Mouse (Mus musculus) liver, embryonic 12.5 days (tissue): ENCODE measurements at regions not wholly inside any gene's neighbourhood (a gene's known extent, or its start where the extent isn't known, plus 50 kb on each side); places are given as distances from the start of the nearest gene placed in this dataset.

Source experiments
- ATAC-seq: fragments of 200-750 bp; cut with Nextera tagmentation; 2 replicates; pipeline ENCODE4 v1.8.0; 2017; ENCODE audit warnings: moderate number of reproducible peaks, mild to moderate bottlenecking, moderate library complexity
- H3K27ac ChIP-seq: fragments of 300-500 bp; sonication (generic); 2 replicates; pipeline ENCODE4 v1.5.1; 2016; ENCODE audit warnings: mild to moderate bottlenecking
- H3K27me3 ChIP-seq: fragments of 300-500 bp; sonication (generic); replicated peaks from 2 replicates; pipeline ENCODE4 v1.6.1; 2016; ENCODE audit warnings: mild to moderate bottlenecking, moderate library complexity
- H3K36me3 ChIP-seq: fragments of 300-500 bp; sonication (generic); 2 replicates; pipeline ENCODE4 v1.6.1; 2016; ENCODE audit warnings: mild to moderate bottlenecking, moderate library complexity
- H3K4me1 ChIP-seq: fragments of 300-500 bp; sonication (generic); 2 replicates; pipeline ENCODE4 v1.6.1; 2016
- H3K4me2 ChIP-seq: fragments of 300-500 bp; sonication (generic); 2 replicates; pipeline ENCODE4 v1.6.1; 2016; ENCODE audit warnings: mild to moderate bottlenecking, moderate library complexity
- H3K4me3 ChIP-seq: fragments of 300-500 bp; sonication (generic); 2 replicates; pipeline ENCODE4 v1.5.1; 2016; ENCODE audit warnings: mild to moderate bottlenecking, moderate library complexity
- H3K9ac ChIP-seq: fragments of 300-500 bp; sonication (generic); 2 replicates; pipeline ENCODE4 v1.6.1; 2016; ENCODE audit warnings: mild to moderate bottlenecking, moderate library complexity
- H3K9me3 ChIP-seq: fragments of 300-500 bp; sonication (generic); replicated peaks from 2 replicates; pipeline ENCODE4 v1.6.1; 2016; ENCODE audit warnings: mild to moderate bottlenecking, moderate library complexity
- WGBS: fragments of 180-500 bp; shearing (Covaris S2); methylation state at CpG from one replicate; pipeline ENCODE4 v1.1.7; 2016; ENCODE audit not compliant: insufficient replicate concordance; 5-methylcytosine and 5-hydroxymethylcytosine counted together

DNA sequence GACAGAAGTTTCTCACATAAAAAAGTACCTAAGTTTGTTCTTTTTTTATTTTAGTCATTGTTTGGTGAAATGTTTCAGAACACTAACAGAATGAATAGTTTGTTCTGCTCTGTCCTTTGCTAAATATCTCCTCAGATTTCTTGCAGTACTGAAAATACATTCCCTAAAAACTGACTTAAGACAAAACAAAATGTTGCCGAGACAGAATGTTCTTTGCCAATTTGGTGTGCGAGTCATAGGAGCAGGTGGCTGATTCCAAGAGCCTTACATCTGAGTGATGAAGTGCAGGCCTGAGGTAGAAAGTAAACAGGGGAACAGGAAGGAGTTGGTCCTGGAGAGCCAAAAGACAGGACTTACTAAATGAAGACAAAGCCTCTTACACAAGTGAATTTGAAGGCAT is 919.0 kb upstream of the Cited2 start:
- Histone ChIP-seq H3K4me3 (no peak overlapping the region), H3K36me3 (no peaks in the 10 kb centered on the region), H3K27ac (no peak overlapping the region), H3K9me3 (no peaks in the 10 kb centered on the region), H3K4me2 (no peak overlapping the region), H3K9ac (no peak overlapping the region), H3K4me1 (no peaks in the 10 kb centered on the region), H3K27me3 (no peaks in the 10 kb centered on the region)
- ATAC-seq: no peak
- 70% methylated on average over 2 of the region's 2 CpGs for WGBS

DNA sequence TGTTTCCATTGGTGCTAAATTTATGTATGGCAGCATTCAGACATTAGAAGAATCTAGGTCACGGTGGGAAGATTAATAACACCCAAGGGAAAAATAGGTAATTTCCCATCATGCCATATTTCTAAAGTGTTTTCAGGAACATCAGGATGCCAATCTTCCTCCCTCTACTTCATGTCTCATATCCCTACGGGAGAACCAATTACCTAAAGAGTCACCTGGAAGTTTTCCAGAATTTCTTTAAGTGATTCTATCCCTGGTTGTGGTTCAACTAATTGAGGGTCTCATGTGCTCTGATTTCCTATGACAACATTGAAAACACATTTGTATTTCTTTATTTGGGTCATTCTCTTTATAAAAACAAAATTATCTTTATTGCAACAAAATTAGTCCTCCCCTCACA is 912.3 kb upstream of the Cited2 start:
- no peaks in the 10 kb centered on the region for H3K9me3 ChIP-seq
- H3K4me3 ChIP-seq: no peak overlapping the region
- no peak overlapping the region for H3K4me2 ChIP-seq
- no peaks in the 10 kb centered on the region for H3K4me1 ChIP-seq
- no peak for ATAC-seq
- no peaks in the 10 kb centered on the region for H3K36me3 ChIP-seq
- WGBS: 73% methylated on average over 2 of the region's 2 CpGs
- H3K9ac ChIP-seq: no peak overlapping the region
- H3K27ac ChIP-seq: no peak overlapping the region
- no peaks in the 10 kb centered on the region for H3K27me3 ChIP-seq

DNA sequence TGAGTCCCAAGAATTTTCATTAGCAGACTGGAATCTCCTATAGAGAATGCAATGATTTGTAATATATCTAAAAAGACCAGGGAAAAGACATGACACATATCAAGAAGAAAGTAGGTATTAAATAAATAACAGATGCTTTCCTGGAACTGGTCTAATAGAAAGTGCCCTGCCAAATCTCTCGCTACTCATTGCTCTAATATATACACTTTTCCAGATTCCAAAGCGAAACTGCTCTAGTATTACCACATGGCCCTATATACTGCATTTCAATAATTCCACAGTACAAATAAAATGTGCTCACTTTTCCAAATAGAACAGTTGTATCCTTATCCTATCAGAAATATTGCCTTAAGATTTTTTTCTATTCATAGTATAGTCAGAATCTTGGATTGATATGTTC is 909.0 kb upstream of the Cited2 start:
- H3K4me2 ChIP-seq: no peak overlapping the region
- WGBS: 80% methylated on average over 2 of the region's 2 CpGs
- no peaks in the 10 kb centered on the region for H3K9me3 ChIP-seq
- H3K27ac ChIP-seq: no peak overlapping the region
- no peak overlapping the region for H3K9ac ChIP-seq
- no peak overlapping the region for H3K4me3 ChIP-seq
- no peaks in the 10 kb centered on the region for H3K4me1 ChIP-seq
- H3K27me3 ChIP-seq: no peaks in the 10 kb centered on the region
- H3K36me3 ChIP-seq: no peaks in the 10 kb centered on the region
- ATAC-seq: no peak

DNA sequence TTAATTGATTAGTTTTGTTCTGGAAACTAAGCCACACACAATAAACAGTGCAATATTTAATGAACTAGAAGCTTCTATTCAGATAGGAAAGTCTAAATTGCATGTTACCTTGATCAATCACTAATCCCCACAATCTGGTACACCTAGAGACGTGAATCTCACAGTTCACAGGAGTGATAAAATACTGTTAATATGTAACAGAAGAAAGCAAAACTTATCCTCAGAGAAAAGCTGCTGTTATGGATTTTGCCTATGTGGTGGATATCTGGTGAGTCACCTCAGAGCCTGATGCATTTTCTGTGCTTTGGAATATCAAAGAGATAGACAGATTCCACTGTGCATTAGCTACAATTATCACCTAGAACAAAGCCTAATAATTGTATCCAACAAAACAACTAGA is 861.5 kb upstream of the Cited2 start:
- Histone ChIP-seq H3K9me3 (no peaks in the 10 kb centered on the region), H3K9ac (no peak overlapping the region), H3K4me2 (no peak overlapping the region), H3K27ac (no peak overlapping the region), H3K4me1 (no peaks in the 10 kb centered on the region), H3K4me3 (no peak overlapping the region), H3K36me3 (no peaks in the 10 kb centered on the region), H3K27me3 (no peaks in the 10 kb centered on the region)
- WGBS: 50% methylated on average over 1 of the region's 1 CpGs
- no peak for ATAC-seq

DNA sequence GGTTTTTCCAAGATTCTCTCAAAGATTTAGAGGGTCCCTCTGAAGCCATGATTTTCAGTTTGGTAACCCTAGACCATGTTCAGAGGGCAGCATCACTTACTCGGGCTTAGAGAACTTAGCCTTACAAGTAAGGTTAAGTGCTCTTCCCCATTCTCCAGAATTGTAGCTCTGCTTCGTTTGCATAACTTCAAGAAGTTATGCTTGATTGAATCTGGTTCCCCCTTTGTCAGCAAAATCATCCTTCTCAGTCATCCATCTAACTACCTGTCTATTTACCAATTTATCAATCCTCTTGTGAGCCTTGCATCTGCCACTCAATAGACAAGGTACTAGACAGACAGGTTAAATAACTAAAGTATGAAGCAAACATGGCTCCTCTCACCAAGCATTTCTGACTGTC is 856.1 kb upstream of the Cited2 start:
- Histone ChIP-seq H3K9me3 (no peaks in the 10 kb centered on the region), H3K36me3 (no peaks in the 10 kb centered on the region), H3K4me1 (no peaks in the 10 kb centered on the region), H3K4me2 (no peak overlapping the region), H3K9ac (no peak overlapping the region), H3K27me3 (no peaks in the 10 kb centered on the region), H3K27ac (no peak overlapping the region), H3K4me3 (no peak overlapping the region)
- 57% methylated on average over 2 of the region's 2 CpGs for WGBS
- no peak for ATAC-seq

DNA sequence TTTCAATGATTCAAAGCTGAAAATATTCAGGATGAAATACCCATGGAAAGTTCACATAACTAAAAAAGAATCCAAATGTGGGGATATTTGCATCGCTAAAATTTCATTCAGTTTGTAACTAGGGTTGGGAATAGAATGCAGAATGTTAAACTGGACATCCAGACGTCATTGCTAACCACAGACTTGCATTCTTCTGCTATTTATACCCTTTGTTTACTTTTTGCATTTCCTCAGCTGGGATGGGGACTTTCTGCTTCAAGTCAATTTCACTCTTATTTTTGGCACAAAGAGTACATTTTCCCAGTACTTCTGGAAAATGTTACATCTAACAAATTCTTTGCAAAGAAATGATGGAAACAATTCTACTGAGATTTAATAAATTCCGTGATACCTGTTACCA is 848.9 kb upstream of the Cited2 start:
- no peaks in the 10 kb centered on the region for H3K4me1 ChIP-seq
- ATAC-seq: no peak
- H3K27me3 ChIP-seq: no peaks in the 10 kb centered on the region
- H3K27ac ChIP-seq: no peak overlapping the region
- 37% methylated on average over 3 of the region's 3 CpGs for WGBS
- no peak overlapping the region for H3K4me3 ChIP-seq
- H3K36me3 ChIP-seq: no peaks in the 10 kb centered on the region
- no peaks in the 10 kb centered on the region for H3K9me3 ChIP-seq
- H3K9ac ChIP-seq: no peak overlapping the region
- H3K4me2 ChIP-seq: no peak overlapping the region

DNA sequence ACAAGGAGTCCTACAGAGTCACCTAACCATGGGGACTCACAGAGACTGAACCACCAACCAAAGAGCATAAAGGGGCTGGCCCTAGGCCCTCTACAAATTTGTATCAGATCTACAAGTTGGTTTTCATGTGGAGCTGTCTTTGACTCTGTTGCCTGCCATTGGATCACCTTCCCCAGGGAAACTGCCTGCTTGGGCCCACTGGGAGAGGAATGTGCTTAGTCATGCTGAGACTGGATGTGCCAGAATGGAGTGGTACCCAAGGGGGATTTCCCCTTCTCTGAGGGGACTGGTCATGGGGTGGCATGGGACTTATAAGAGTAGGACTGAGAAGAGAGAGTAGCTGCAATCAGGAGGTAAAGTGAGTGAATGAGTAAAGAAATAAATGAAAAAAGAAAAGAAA is 844.8 kb upstream of the Cited2 start:
- Histone ChIP-seq H3K27ac (no peak overlapping the region), H3K9ac (no peak overlapping the region), H3K4me2 (no peak overlapping the region), H3K4me1 (no peaks in the 10 kb centered on the region), H3K36me3 (no peaks in the 10 kb centered on the region), H3K27me3 (no peaks in the 10 kb centered on the region), H3K4me3 (no peak overlapping the region), H3K9me3 (no peaks in the 10 kb centered on the region)
- ATAC-seq: no peak

DNA sequence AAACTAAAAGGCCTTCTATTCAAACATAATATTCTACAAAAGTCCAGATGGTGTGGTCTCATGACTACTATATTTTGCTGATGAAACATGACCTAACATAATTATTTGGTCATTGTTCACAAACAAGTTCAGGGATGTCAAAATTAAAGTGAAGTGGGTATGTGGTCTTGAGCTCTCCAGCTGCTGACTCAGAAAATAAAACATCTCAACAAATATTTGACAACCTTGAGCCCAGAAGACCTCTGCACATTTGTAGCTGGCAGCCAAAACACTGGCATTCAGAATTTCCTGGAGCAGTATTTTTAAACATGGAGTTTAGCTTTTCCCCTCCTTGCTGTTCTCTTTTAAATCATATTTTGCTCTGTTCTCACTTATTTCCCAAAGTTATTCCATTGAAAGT is 829.7 kb upstream of the Cited2 start:
- no peak overlapping the region for H3K4me2 ChIP-seq
- H3K4me1 ChIP-seq: no peaks in the 10 kb centered on the region
- no peak for ATAC-seq
- no peak overlapping the region for H3K9ac ChIP-seq
- H3K4me3 ChIP-seq: no peak overlapping the region
- no peaks in the 10 kb centered on the region for H3K36me3 ChIP-seq
- H3K9me3 ChIP-seq: no peaks in the 10 kb centered on the region
- H3K27ac ChIP-seq: no peak overlapping the region
- no peaks in the 10 kb centered on the region for H3K27me3 ChIP-seq

DNA sequence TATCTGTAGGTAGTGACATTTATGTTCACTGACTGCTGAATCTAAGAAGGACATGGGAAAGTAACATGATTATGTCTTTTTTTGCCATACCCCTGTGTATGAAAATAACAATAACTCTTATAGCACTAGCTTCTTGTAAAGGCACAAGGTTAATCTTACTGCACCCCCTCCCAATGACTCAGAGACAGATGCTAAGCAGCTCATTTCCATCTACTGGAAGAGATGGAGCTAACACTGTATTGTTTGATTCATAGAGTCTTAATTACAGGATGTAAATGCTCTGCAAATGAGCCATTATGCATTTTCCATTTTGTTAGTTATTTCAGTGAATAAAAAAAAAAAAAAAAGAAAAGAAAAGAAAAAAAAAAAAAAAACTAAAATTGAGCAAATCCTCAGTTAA is 827.7 kb upstream of the Cited2 start:
- no peak overlapping the region for H3K4me2 ChIP-seq
- ATAC-seq: no peak
- H3K4me3 ChIP-seq: no peak overlapping the region
- H3K4me1 ChIP-seq: no peaks in the 10 kb centered on the region
- H3K27me3 ChIP-seq: no peaks in the 10 kb centered on the region
- H3K27ac ChIP-seq: no peak overlapping the region
- H3K9me3 ChIP-seq: no peaks in the 10 kb centered on the region
- H3K36me3 ChIP-seq: no peaks in the 10 kb centered on the region
- H3K9ac ChIP-seq: no peak overlapping the region

DNA sequence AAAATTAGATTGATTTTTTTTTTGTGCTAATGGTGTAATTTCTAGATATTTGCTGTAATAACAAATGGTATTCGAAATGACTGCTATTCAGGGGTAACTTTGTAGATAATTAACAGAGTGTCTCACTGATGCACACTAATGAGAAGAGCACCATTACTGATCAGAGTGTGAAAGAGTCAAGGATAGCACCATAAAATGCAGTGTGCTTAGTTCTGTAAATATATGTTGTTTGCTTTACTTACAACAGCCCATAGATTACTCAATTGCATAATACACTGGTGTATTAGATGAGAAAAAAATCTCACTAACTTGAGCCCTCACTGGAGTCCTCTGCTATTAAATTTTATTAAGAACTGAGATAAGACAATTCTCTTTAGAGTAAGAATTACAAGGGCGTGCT is 800.1 kb upstream of the Cited2 start:
- no peaks in the 10 kb centered on the region for H3K9me3 ChIP-seq
- H3K4me2 ChIP-seq: no peak overlapping the region
- H3K4me3 ChIP-seq: no peak overlapping the region
- no peaks in the 10 kb centered on the region for H3K27me3 ChIP-seq
- no peaks in the 10 kb centered on the region for H3K4me1 ChIP-seq
- no peak for ATAC-seq
- no peaks in the 10 kb centered on the region for H3K36me3 ChIP-seq
- no peak overlapping the region for H3K9ac ChIP-seq
- WGBS: 53% methylated on average over 2 of the region's 2 CpGs
- H3K27ac ChIP-seq: no peak overlapping the region

DNA sequence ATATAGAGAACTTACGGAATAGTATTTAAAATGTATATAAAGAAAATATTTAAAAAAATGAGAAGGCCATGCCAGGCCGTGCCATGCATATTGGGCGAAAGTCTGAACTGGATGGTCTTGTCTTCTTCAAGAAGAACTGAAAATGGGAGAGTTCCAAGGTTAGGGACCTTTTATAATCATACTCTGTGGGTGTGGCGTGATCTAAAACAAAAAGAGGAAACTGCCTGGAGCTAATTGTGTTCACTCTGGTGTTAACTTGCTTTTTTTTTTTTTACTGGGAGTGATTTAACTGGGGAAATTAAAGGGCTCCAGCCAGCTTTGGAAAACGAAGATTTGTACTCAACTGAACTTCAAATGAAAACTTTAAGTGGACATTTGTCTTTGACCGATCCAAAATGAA is 799.2 kb upstream of the Cited2 start:
- H3K4me3 ChIP-seq: no peak overlapping the region
- no peaks in the 10 kb centered on the region for H3K36me3 ChIP-seq
- H3K4me2 ChIP-seq: no peak overlapping the region
- H3K27ac ChIP-seq: no peak overlapping the region
- no peaks in the 10 kb centered on the region for H3K27me3 ChIP-seq
- no peaks in the 10 kb centered on the region for H3K9me3 ChIP-seq
- no peak overlapping the region for H3K9ac ChIP-seq
- WGBS: 60% methylated on average over 6 of the region's 6 CpGs
- H3K4me1 ChIP-seq: no peaks in the 10 kb centered on the region
- ATAC-seq: no peak

DNA sequence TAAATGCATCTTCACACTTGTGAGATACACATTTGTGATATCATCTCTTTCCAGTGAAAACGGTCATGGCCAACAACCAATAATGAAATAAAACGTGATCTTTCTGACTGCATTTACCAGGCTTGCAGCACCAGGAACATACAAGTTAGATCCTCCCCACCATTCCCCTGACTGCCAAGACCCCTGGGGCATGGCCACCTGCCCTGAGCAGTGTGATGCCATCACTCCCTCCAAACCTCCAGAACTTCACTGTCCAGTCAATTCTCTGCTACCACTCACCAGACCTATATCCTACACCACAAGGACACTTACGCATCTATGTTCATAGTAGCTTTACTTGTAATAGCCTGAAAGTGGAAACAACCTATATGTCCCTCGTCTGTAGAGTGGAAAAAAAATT is 785.3 kb upstream of the Cited2 start:
- H3K4me2 ChIP-seq: no peak overlapping the region
- H3K4me1 ChIP-seq: no peaks in the 10 kb centered on the region
- H3K27me3 ChIP-seq: no peaks in the 10 kb centered on the region
- H3K9ac ChIP-seq: no peak overlapping the region
- no peaks in the 10 kb centered on the region for H3K36me3 ChIP-seq
- WGBS: 58% methylated on average over 4 of the region's 4 CpGs
- H3K9me3 ChIP-seq: 0 out of 2 replicates have a peak, but pooled peaks cover 3% of the 10 kb centered on the region
- ATAC-seq: no peak
- no peak overlapping the region for H3K27ac ChIP-seq
- no peak overlapping the region for H3K4me3 ChIP-seq

DNA sequence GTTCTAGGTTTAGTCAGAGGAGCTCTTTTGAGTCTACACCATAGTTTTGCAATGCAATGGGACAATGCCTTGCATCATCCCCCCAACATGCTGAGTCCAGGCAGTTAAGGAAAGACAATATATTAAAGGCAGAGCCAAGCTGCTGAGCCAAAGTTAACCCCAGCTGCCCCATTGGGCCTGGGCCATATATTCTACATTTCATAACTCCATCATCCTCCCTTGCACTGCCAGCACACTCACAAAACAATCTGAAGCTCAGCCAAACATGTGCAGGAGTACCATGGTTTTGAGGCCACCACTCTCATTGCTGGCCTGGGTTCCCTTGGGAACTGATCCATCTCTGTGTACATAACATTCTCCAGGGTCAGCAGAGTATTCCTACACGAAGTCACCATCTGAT is 771.4 kb upstream of the Cited2 start:
- no peak overlapping the region for H3K4me3 ChIP-seq
- no peaks in the 10 kb centered on the region for H3K36me3 ChIP-seq
- no peak overlapping the region for H3K9ac ChIP-seq
- no peak for ATAC-seq
- H3K27me3 ChIP-seq: no peaks in the 10 kb centered on the region
- no peaks in the 10 kb centered on the region for H3K9me3 ChIP-seq
- H3K4me1 ChIP-seq: no peaks in the 10 kb centered on the region
- no peak overlapping the region for H3K4me2 ChIP-seq
- no peak overlapping the region for H3K27ac ChIP-seq
- 45% methylated on average over 1 of the region's 1 CpGs for WGBS

DNA sequence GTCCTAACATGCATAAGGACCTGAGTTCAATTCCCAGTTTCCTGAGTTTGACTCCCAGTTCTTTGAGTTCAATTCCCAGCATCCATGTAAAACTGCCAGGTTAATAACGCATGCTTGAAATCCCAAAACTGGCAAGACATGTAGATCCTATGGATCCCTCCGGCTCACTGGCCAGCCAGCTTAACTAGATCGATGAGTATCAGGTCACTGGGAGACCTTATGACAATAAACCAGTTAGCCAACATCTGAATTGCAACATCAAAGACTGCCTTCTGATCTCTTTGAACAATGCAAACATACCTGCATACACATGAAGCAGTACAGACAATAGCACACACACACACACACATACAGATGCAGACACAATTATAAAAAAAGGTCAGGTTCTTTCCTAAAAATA is 762.0 kb upstream of the Cited2 start:
- Histone ChIP-seq H3K27ac (no peak overlapping the region), H3K36me3 (no peaks in the 10 kb centered on the region), H3K9me3 (no peaks in the 10 kb centered on the region), H3K4me1 (no peaks in the 10 kb centered on the region), H3K4me3 (no peak overlapping the region), H3K9ac (no peak overlapping the region), H3K27me3 (no peaks in the 10 kb centered on the region), H3K4me2 (no peak overlapping the region)
- ATAC-seq: no peak
- 57% methylated on average over 3 of the region's 3 CpGs for WGBS
